Mouse (Mus musculus) ES-Bruce4 (cell line): ENCODE results near the gene Ms4a1. TPM values are rescaled to one million over a fixed set of nuclear protein-coding genes. Genes with fewer than 3 reads are reported as not detected.
A peak's percentile ranks its signal among the peaks of the same experiment; 100 is the strongest.

Experiments
- H3K27ac ChIP-seq: 2 replicates; pipeline ENCODE4 v1.5.1; 2012; ENCODE audit warnings: low read length, inconsistent platforms; ENCODE audit not compliant: insufficient read depth
- H3K27me3 ChIP-seq: 2 replicates; pipeline ENCODE4 v1.6.1; 2012; ENCODE audit warnings: mild to moderate bottlenecking, low read length, inconsistent platforms; ENCODE audit not compliant: control insufficient read depth, poor library complexity, insufficient read depth, severe bottlenecking
- H3K36me3 ChIP-seq: 2 replicates; pipeline ENCODE4 v1.6.1; 2012; ENCODE audit warnings: inconsistent platforms, mild to moderate bottlenecking, low read length, moderate library complexity; ENCODE audit not compliant: control insufficient read depth, poor library complexity, insufficient read depth, severe bottlenecking
- H3K4me1 ChIP-seq: one replicate; pipeline ENCODE4 v1.8.1; 2011; ENCODE audit warnings: low read length; ENCODE audit not compliant: control insufficient read depth, insufficient read depth
- H3K4me3 ChIP-seq: 2 replicates; pipeline ENCODE4 v1.5.1; 2011; ENCODE audit warnings: low read depth, mild to moderate bottlenecking, low read length
- H3K9ac ChIP-seq: 2 replicates; pipeline ENCODE4 v1.6.1; 2012; ENCODE audit warnings: low read depth, mild to moderate bottlenecking, inconsistent platforms; ENCODE audit not compliant: poor library complexity, severe bottlenecking
- H3K9me3 ChIP-seq: replicated peaks from 2 replicates; pipeline ENCODE4 v1.6.1; 2012; ENCODE audit warnings: mild to moderate bottlenecking, low read length, inconsistent platforms; ENCODE audit not compliant: control insufficient read depth, poor library complexity, insufficient read depth, severe bottlenecking
- CTCF ChIP-seq: IDR thresholded peaks from one replicate; pipeline ENCODE4 v1.8.1; 2011; ENCODE audit warnings: low read depth, low read length
- EP300 ChIP-seq: IDR thresholded peaks from 2 replicates; pipeline ENCODE4 v1.6.1; 2011; ENCODE audit warnings: low read depth, low read length; ENCODE audit not compliant: insufficient read depth
- POLR2A ChIP-seq: IDR thresholded peaks from one replicate; pipeline ENCODE4 v1.8.1; 2011; ENCODE audit warnings: low read length; ENCODE audit not compliant: insufficient read depth
- polyA plus RNA-seq: library from polyadenylated mRNA; stranded (reverse); fragments of >200 nt; gene quantifications from 2 replicates; pipeline ENCODE4 v1.2.4, GENCODE M21; 2011; ENCODE audit warnings: low read depth; ENCODE audit not compliant: missing spikeins, insufficient read depth, insufficient read length

Ms4a1 gene
- polyA plus RNA-seq, 1 experiment: not detected

GRCm38 (mm10) chr19:11292990-11293389 is 26.9 kb upstream of the Ms4a1 start:
- Histone ChIP-seq H3K9me3 (no peaks in the 10 kb centered on the region), H3K27me3 (no peaks in the 10 kb centered on the region), H3K4me3 (peak overlapping the region; percentile 84), H3K36me3 (no peaks in the 10 kb centered on the region), H3K27ac (peak overlapping the region; percentile 96), H3K9ac (peak overlapping the region; percentile 90), H3K4me1 (no peaks in the 10 kb centered on the region)
- no peak for TF ChIP-seq POLR2A
- no peak for TF ChIP-seq CTCF
- no peak for TF ChIP-seq EP300

DNA sequence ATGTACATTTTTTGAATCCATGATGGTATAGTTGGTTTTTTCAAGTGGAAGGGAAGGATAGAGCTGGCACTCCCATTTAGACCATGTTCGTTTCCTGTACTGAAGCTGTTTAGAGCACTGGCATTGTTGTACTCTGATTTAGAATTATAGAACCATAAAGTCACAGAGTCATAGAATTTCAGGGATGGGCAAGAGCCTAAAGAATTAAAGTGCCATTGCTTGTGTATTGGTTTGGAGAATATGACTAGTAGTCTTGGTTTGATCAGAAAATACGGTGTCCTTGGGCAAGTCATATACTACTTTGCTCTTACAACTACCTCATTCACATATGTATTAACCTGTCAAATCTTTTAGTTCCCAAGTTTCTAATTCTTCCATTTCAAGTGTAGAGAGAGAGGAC is 17.7 kb upstream of the Ms4a1 start, which contains the start of gene Ms4a5:
Ms4a5 (minus strand) TSS at position 101 of the 400 bp plus-strand sequence.
- TF ChIP-seq POLR2A: no peak

GRCm38 (mm10) chr19:11280223-11280622 is 14.2 kb upstream of the Ms4a1 start:
- no peaks in the 10 kb centered on the region; the same call in 1 of the 2 replicates for H3K27me3 ChIP-seq
- no peaks in the 10 kb centered on the region for H3K36me3 ChIP-seq
- H3K4me1 ChIP-seq: no peaks in the 10 kb centered on the region
- no peak overlapping the region for H3K9ac ChIP-seq
- H3K27ac ChIP-seq: no peak overlapping the region
- no peak overlapping the region for H3K4me3 ChIP-seq
- H3K9me3 ChIP-seq: no peaks in the 10 kb centered on the region
- TF ChIP-seq EP300 (no peak), POLR2A (no peak), CTCF (no peak)

More for the DNA sequence above, 17.7 kb upstream of the Ms4a1 start, which contains the start of gene Ms4a5:
- Histone ChIP-seq H3K4me1 (no peaks in the 10 kb centered on the region), H3K9me3 (peaks cover 5% of the 10 kb centered on the region; the same call in 1 of the 2 replicates), H3K4me3 (no peak within 1 kb of the TSS), H3K36me3 (no peaks in the 10 kb centered on the region), H3K27ac (no peak within 1 kb of the TSS), H3K9ac (no peak within 1 kb of the TSS), H3K27me3 (no peaks in the 10 kb centered on the region; the same call in 1 of the 2 replicates)

DNA sequence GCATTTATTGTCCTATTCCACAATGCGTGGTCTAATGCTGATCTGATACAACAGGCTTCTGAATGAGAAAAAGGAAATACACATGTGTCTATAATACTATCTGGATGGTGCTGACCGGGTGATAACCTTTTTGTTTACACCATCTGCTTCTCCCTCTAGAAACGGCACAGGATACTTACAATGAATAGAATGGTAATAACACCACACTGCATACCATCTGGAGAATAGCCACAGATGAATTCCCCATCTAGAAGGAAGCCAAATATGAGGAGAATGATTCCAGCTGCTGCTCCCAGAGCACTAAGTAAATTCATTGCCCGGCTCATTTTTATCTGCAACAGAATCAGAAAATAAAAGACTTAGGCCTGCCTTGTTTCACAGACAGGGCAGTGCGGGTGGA is 10.4 kb upstream of the Ms4a1 start:
- Histone ChIP-seq H3K9ac (no peak overlapping the region), H3K9me3 (no peaks in the 10 kb centered on the region), H3K27me3 (no peaks in the 10 kb centered on the region), H3K4me1 (no peaks in the 10 kb centered on the region), H3K36me3 (no peaks in the 10 kb centered on the region), H3K4me3 (no peak overlapping the region), H3K27ac (no peak overlapping the region)
- no peak for TF ChIP-seq POLR2A
- no peak for TF ChIP-seq CTCF
- TF ChIP-seq EP300: no peak

DNA sequence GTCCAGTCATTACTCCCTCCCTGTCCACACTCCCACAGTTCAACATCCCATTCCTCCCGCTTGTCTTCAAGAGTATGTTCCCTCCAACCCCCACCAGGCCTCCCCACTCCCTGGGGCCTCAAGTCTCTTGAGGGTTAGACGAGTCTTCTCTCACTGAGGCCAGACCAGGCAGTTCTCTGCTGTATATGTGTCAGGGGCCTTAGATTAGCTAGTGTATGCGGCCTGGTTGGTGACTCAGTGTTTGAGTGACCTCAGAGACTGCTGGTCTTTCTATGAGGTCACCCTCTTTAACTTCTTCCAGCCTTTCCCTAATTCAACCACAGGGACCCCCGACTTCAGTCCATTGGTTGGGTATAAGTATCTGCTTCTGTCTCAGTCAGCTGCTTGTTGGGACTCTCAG is 915 bp upstream of the Ms4a1 start:
- Histone ChIP-seq H3K4me3 (no peak overlapping the region), H3K27me3 (no peaks in the 10 kb centered on the region), H3K27ac (no peak overlapping the region), H3K36me3 (no peaks in the 10 kb centered on the region), H3K9me3 (no peaks in the 10 kb centered on the region), H3K4me1 (no peaks in the 10 kb centered on the region), H3K9ac (no peak overlapping the region)
- no peak for TF ChIP-seq POLR2A
- TF ChIP-seq EP300: no peak
- no peak for TF ChIP-seq CTCF

- Histone ChIP-seq H3K27ac (no peak overlapping the region), H3K4me3 (no peak overlapping the region), H3K9me3 (no peaks in the 10 kb centered on the region), H3K9ac (no peak overlapping the region), H3K27me3 (no peaks in the 10 kb centered on the region), H3K4me1 (no peaks in the 10 kb centered on the region), H3K36me3 (no peaks in the 10 kb centered on the region)
- TF ChIP-seq CTCF (no peak), POLR2A (no peak), EP300 (no peak)
These were observed 1.3 kb downstream of the Ms4a1 start for GRCm38 (mm10) chr19:11264602-11265185.
